Mouse (Mus musculus): ENCODE results near the gene Pi4k2a.

DNA sequence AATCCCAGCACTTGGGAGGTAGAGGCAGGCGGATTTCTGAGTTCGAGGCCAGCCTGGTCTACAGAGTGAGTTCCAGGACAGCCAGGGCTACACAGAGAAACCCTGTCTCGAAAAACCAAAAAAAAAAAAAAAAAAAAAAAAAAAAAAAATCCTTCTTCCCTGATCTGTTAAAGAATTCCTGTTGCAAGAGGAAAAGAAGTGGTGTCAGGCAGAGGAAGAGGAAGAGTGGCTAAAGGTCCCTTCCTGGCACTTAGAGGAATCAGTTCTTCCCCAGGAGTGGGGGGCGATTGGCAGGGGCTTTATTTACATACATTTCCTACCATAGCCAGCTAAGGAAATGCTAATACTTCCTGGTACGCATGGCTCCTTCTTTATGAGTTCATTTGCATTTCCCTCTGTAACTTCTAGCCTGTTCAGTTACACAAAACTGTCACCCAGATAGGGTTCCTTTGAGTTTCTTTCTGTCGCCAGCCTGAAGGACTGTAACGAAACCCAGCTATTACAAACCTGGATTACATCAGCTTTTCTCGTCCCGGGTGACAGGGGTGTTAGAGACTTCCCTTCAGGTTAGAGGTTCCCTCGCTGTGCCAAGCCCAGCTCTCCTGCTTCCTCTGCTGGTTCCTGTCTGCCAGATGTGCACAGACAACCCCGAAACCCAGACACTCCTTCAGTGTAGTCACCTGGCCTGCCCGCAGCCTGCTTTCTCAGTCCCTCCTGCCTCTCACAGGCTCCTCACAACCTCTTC lies 67.4 kb downstream of the Pi4k2a start:
- TF ChIP-seq POLR2A (IDR thresholded peaks at IDR 0.05; ENCODE audit: insufficient read length, low read depth) (no peak), MYOG (IDR thresholded peaks at IDR 0.05; ENCODE audit: control insufficient read depth in 1 of 3, insufficient read depth in 1 of 3, insufficient read length in 2 of 3, low read depth in 2 of 3) (no peak), TCF3 (IDR thresholded peaks at IDR 0.05; ENCODE audit: insufficient read length, low read depth) (no peak), USF1 (IDR thresholded peaks at IDR 0.05; ENCODE audit: low read depth) (no peak), MYOD1 (IDR thresholded peaks at IDR 0.05; ENCODE audit: control insufficient read depth in 1 of 3, insufficient read length in 2 of 3, low read depth in 2 of 3) (no peak), CEBPB (IDR thresholded peaks at IDR 0.05; ENCODE audit: insufficient read depth, poor library complexity, severe bottlenecking) (no peak), E2F4 (IDR thresholded peaks at IDR 0.05; ENCODE audit: insufficient read depth) (no peak), POLR2AphosphoS2 (IDR thresholded peaks at IDR 0.05; ENCODE audit: insufficient read length, low read depth) (no peak), TCF12 (IDR thresholded peaks at IDR 0.05; ENCODE audit: insufficient read depth, poor library complexity, severe bottlenecking) (no peak)

Measured in myocyte (in vitro differentiated cells).